Mouse (Mus musculus) embryonic fibroblast, embryonic 13.5 days (primary cell): ENCODE measurements around the gene Foxn3. TPM values are rescaled to one million over a fixed set of nuclear protein-coding genes. Genes with fewer than 3 reads are reported as not detected.

Source experiments
- H3K27ac ChIP-seq: 2 replicates; pipeline ENCODE4 v1.5.1; 2012; ENCODE audit warnings: low read length, control low read depth, inconsistent platforms; ENCODE audit not compliant: insufficient read depth
- H3K4me1 ChIP-seq: 2 replicates; pipeline ENCODE4 v1.6.1; 2011; ENCODE audit warnings: low read length; ENCODE audit not compliant: control insufficient read depth, insufficient read depth
- H3K4me3 ChIP-seq: 2 replicates; pipeline ENCODE4 v1.5.1; 2011; ENCODE audit warnings: mild to moderate bottlenecking, control low read depth, low read length; ENCODE audit not compliant: insufficient read depth
- CTCF ChIP-seq: IDR thresholded peaks from 2 replicates; pipeline ENCODE4 v1.5.1; 2011; ENCODE audit warnings: mild to moderate bottlenecking, control low read depth, low read length, moderate library complexity, borderline replicate concordance; ENCODE audit not compliant: insufficient read depth
- POLR2A ChIP-seq: IDR thresholded peaks from 2 replicates; pipeline ENCODE4 v1.6.1; 2011; ENCODE audit warnings: low read depth, mild to moderate bottlenecking, control low read depth, low read length, moderate library complexity
- polyA plus RNA-seq: library from polyadenylated mRNA; stranded (reverse); fragments of >200 nt; gene quantifications from 2 replicates; pipeline ENCODE4 v1.2.4, GENCODE M21; 2011; ENCODE audit warnings: low read depth; ENCODE audit not compliant: missing spikeins, insufficient read length

The Foxn3 gene
- polyA plus RNA-seq, 1 experiment, result 59.0 TPM

DNA sequence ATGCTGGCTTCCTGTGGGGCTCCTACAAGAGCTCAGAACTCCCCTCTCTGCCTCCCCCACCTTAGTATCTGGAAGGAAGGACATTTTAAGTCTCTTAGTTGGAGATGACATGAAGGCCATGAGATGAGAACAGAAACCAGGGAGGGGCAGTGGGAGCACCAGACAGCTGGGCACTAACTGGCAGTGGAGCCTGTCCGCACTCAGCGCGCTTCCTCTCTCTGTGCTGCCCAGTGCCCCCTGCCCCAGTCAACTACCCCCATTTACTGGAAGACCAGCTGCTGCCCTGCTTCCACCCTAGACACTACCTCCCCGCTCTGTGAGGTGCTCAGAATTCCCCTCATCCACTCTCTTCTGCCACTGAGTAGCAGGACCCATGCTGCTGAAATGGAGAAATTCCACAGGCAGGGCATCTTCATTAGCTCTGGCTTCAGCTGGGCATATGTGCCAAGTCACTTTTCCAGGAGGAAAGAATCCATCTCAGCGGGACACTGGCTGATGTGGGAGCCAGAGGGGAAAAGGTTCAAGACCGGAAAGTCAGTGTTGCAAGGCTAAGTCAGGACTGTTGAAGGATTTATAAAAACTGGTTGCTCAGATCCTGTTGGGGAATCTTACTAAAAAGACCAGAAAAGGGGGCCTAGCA lies 335.9 kb downstream of the Foxn3 start:
- Histone ChIP-seq H3K4me3 (no peak overlapping the region), H3K4me1 (no peaks in the 10 kb centered on the region), H3K27ac (no peak overlapping the region)
- TF ChIP-seq CTCF (no peak), POLR2A (no peak)

DNA sequence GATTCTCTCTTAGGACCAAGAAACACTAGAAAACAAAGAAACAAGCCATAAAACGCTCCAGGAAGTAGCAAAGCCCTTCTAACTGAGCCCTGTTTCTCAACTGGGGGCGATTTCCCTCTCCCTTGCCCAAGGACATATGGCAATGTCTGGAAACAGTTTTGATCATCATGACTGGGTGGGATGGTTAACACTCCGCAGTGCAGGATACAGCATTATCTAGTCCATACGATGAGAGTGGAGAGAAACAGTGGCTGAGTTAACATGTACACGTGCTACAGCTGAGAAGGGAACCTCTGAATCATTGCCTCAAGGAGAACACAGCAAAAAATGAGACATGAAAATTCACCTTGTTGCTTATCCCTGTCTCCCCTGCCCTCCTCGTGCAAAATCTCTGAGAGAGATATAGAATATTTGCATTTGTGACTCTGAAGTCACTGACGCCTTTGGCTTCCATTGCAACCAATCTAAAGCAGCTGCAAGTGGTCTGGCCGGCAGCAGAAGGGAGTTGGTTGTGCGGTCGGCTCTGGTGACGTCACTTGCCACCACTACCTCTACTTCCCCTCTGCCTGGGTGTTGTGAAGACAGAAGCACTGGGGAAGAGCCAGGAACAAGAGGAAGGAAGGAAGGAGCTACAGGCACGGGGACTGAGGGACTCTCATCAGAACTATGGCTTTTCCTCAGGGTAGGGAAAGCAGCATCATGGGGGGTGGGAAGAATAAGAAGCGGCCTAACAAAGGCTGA lies 338.3 kb downstream of the Foxn3 start:
- no peak for TF ChIP-seq CTCF
- H3K4me3 ChIP-seq, result no peak overlapping the region
- no peaks in the 10 kb centered on the region for H3K4me1 ChIP-seq
- H3K27ac ChIP-seq, result no peak overlapping the region

DNA sequence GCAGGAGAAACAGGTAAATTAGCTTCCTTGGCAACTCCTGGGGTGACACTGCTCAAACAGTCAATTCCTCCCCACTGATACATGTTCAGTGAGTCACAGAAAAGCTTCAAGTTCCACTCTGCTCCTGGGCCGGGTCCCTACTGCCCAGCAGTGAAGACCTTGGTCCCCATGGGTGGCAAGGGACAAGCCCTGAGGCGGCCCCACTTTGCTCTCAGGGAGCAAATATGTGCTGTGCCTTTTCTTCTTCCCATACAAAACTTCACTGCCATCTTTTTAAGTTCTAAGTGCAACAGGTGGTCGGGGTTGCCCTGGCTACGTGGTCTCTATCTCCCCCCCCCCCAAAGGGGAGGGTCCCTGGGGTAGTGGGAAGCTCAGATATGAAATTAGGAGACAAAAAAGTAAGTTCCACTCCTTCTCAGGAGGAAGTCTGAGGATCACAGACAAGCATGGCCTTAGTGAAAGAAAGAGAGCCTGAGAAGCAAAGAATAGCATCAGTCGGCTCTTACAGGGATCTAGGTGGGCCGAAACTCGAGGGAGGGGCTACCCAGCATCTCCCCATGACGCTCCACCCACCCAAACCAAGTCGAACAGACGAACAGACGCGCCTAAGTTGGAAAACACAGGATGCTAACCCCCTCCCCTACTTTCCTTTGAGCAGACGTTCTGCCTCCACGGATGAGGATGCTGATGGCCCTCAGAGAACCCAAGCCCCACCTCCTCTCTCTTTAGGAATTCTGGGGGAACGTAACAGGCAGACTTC lies 342.1 kb downstream of the Foxn3 start:
- TF ChIP-seq POLR2A, result no peak
- TF ChIP-seq CTCF, result no peak
- Histone ChIP-seq H3K27ac (no peak overlapping the region), H3K4me1 (no peaks in the 10 kb centered on the region), H3K4me3 (no peak overlapping the region)

DNA sequence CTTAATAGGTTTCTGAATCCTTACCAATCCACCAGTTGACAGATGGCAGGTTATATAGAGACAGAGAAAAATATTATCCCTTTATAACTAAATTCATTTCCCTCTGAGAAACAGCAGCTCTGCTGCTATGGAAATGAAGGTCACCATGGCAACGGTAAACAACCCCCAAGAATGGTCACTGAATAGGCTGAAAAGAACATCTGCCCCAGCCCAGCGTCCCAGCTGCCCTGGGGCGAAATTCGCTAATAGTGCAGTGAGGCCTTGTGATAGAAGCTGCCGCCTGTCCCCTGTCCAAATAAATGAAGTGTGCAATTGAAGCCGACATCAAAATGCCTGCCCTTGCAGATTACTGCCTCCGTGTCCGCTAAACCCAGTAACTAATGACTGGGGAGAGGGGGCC lies 343.0 kb downstream of the Foxn3 start:
- no peaks in the 10 kb centered on the region for H3K4me1 ChIP-seq
- no peak for TF ChIP-seq POLR2A
- no peak for TF ChIP-seq CTCF
- no peak overlapping the region for H3K4me3 ChIP-seq
- H3K27ac ChIP-seq, result no peak overlapping the region

DNA sequence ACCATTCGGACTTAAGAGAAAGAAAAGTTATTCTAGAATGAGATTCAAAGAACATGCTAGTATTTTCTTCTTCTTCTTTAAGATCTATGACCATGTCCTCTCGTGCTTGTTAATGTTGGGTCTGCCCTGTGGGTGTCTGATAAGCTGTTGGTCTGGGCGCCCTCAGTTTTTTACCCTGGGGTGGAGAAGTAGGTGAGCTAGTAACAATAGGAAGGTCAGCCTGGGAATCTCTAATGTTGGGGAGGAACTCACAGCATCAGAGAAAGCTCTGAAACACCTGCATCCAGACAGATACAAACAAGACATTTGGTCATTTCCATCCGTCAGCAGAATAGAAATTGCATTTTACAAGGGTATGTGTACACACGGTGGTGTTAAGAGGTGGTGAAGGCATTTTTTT lies 343.6 kb downstream of the Foxn3 start:
- Histone ChIP-seq H3K27ac (no peak overlapping the region), H3K4me1 (no peaks in the 10 kb centered on the region), H3K4me3 (no peak overlapping the region)
- no peak for TF ChIP-seq POLR2A
- TF ChIP-seq CTCF, result no peak

DNA sequence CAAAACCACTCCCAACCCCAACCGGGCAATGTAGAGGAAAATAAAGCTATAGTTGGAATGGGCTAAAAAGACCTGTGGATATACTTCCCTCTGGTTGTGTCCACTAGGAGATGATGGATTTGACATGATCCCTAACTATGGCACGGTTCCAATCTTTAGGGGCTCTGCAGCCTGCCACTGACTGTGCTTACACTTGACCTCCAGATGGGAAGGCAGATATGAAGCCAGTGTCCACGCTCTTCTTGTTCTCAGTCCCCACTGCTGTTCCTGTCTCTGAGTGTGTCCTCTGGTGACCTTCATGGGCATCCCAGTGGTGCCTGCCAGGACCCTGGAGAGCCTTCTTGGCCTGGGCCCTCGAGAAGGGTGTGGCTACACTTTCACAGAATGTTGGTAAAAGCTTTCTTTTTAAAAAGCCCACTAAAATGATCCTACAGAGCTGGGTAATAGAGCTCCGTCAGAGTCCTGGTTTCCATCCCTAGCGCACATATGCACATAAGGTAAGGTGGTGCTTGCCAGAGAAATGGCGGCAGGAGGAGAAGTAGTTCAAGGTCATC lies 346.2 kb downstream of the Foxn3 start:
- Histone ChIP-seq H3K27ac (no peak overlapping the region), H3K4me3 (no peak overlapping the region), H3K4me1 (no peaks in the 10 kb centered on the region)
- no peak for TF ChIP-seq POLR2A
- no peak for TF ChIP-seq CTCF

DNA sequence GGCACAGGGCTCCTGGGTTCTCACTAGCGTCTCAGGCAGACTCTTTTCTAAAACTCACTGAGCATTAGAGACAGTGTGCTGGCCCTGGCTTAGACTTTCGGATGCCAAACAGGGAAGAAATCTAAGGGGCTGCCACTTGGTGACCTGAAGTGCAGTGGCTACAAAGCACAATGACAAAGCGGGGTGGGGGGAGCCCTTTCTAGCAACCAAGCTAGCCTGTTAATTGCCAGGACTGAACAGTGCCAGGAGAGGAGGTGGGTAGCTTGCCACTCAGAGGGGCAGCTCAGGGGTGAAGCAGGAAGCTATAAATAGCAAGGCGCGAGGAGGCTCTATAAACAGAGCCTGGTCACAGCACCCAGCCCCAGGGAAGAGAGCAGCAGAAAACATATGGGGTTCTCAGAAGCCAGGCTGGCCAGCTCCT lies 347.0 kb downstream of the Foxn3 start:
- H3K27ac ChIP-seq, result no peak overlapping the region
- H3K4me3 ChIP-seq, result no peak overlapping the region
- no peak for TF ChIP-seq POLR2A
- TF ChIP-seq CTCF, result no peak
- H3K4me1 ChIP-seq, result no peaks in the 10 kb centered on the region

DNA sequence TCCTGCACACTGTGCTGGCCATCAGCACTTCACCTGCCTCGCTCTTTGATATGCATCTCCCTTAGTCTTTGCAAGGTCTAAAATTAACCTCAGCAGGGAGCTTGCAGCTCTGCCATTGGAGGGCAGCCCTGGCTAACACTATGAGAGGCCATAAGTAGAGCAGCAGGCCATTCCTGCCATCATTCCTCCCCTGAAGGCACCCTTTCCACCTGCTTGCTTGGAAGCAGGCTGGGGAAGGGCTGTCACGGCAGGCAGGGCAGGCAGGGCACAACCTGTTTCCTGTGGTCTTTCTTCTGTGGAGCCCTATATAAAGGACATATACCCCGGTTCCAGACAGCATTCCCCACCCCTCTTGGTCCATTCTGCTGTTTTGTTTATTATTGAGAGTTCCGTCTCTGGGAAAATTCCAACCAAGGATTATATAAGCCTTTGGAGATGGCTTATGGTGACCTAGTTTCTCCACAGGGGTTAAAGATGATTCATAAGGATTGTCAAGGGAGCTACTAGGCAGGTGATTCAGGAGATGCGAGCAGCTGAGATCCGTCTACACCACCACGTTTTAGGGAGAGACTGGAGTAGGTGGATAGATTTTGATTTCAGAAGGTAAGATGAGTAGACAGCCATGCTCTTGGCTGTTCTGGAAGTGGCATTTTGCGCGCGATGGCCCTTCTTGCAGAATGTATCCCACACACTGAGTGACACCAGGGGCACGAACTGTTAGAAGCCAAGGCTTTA lies 347.7 kb downstream of the Foxn3 start:
- Histone ChIP-seq H3K27ac (no peak overlapping the region), H3K4me1 (no peaks in the 10 kb centered on the region), H3K4me3 (no peak overlapping the region)
- TF ChIP-seq POLR2A, result no peak
- no peak for TF ChIP-seq CTCF

DNA sequence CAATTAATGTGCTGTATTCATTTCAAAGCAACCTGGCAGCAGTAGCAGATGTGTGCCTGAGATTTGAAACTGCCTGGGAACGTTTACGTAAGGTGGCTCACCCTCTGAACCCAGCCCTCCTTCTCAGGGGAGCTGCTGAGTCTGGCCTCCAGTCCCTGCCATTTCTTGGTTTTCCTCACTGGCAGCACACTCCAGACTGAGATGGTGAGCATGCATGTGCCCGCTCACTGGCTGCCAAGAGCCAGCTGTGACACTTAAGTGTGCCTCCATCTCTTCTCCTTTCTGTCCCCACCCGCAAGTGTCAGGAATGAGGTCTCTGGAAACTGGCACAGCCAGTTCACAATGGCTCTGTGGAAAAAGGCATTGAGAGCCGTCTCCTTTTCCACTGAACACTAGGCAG lies 349.3 kb downstream of the Foxn3 start:
- Histone ChIP-seq H3K4me3 (no peak overlapping the region), H3K4me1 (no peaks in the 10 kb centered on the region), H3K27ac (no peak overlapping the region)
- TF ChIP-seq CTCF (no peak), POLR2A (no peak)

DNA sequence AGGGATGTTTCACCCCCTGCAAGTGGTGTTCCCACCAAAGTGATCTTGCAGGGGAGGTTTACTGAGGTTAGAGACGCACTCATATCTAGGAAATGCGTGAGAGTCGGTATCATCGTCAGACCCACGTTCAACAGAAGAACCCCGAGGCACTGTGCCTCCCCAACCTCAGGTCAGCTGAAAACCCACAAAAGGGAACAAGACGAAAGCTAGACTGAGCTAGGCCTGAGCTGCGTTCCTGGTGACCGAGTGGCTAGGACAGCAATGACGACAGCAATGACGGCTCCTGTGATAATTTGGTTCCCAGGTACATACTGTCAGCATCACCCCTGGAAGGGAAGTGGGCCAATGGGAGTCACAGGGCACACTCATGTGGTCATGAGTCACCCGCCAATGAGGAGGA lies 350.2 kb downstream of the Foxn3 start:
- no peak overlapping the region for H3K27ac ChIP-seq
- H3K4me1 ChIP-seq, result no peaks in the 10 kb centered on the region
- TF ChIP-seq CTCF (no peak), POLR2A (no peak)
- no peak overlapping the region for H3K4me3 ChIP-seq
